Mouse (Mus musculus) hindbrain, embryonic 13.5 days (tissue): ENCODE measurements around the gene Lgals3. TPM values are rescaled to one million over a fixed set of nuclear protein-coding genes. Genes with fewer than 3 reads are reported as not detected.

ENCODE experiments used
- ATAC-seq: fragments of 200-750 bp; cut with Nextera tagmentation; 2 replicates; pipeline ENCODE4 v1.8.0; 2017; ENCODE audit warnings: moderate TSS enrichment; ENCODE audit not compliant: low FRiP score
- H3K27ac ChIP-seq: fragments of 300-500 bp; sonication (generic); 2 replicates; pipeline ENCODE4 v1.5.1; 2015; ENCODE audit warnings: inconsistent platforms, mild to moderate bottlenecking, moderate library complexity
- H3K27me3 ChIP-seq: fragments of 300-500 bp; sonication (generic); 2 replicates; pipeline ENCODE4 v1.6.1; 2015; ENCODE audit warnings: mild to moderate bottlenecking, inconsistent platforms
- H3K36me3 ChIP-seq: fragments of 300-500 bp; sonication (generic); 2 replicates; pipeline ENCODE4 v1.6.1; 2015; ENCODE audit warnings: mild to moderate bottlenecking, inconsistent platforms
- H3K4me1 ChIP-seq: fragments of 300-500 bp; sonication (generic); replicated peaks from 2 replicates; pipeline ENCODE4 v1.6.1; 2015; ENCODE audit warnings: inconsistent platforms
- H3K4me2 ChIP-seq: fragments of 300-500 bp; sonication (generic); 2 replicates; pipeline ENCODE4 v1.6.1; 2015; ENCODE audit warnings: inconsistent platforms, mild to moderate bottlenecking, moderate library complexity
- H3K4me3 ChIP-seq: fragments of 300-500 bp; sonication (generic); 2 replicates; pipeline ENCODE4 v1.5.1; 2015; ENCODE audit warnings: mild to moderate bottlenecking, inconsistent platforms
- H3K9ac ChIP-seq: fragments of 300-500 bp; sonication (generic); 2 replicates; pipeline ENCODE4 v1.6.1; 2015; ENCODE audit warnings: mild to moderate bottlenecking, inconsistent platforms
- H3K9me3 ChIP-seq: fragments of 300-500 bp; sonication (generic); 2 replicates; pipeline ENCODE4 v1.6.1; 2016; ENCODE audit warnings: inconsistent platforms
- WGBS: fragments of 180-500 bp; shearing (Covaris S2); methylation state at CpG from one replicate; pipeline ENCODE4 v1.1.7; 2015; 5-methylcytosine and 5-hydroxymethylcytosine counted together
- polyA plus RNA-seq: library from polyadenylated mRNA; unstranded; fragments of >200 nt; fragmentation: Nextera tagmentation; extraction: Ambion mirVana; gene quantifications from 2 replicates; pipeline ENCODE4 v1.2.1, GENCODE M21; 2015

Gene Lgals3
- polyA plus RNA-seq, 1 experiment from 2014 or later = 1.9 TPM

GRCm38 (mm10) chr14:47352272-47352671 is 15.3 kb upstream of the Lgals3 start:
- H3K36me3 ChIP-seq = no peaks in the 10 kb centered on the region
- no peak overlapping the region for H3K4me2 ChIP-seq
- H3K9ac ChIP-seq = no peak overlapping the region
- no peaks in the 10 kb centered on the region for H3K9me3 ChIP-seq
- no peaks in the 10 kb centered on the region for H3K27me3 ChIP-seq
- H3K27ac ChIP-seq = no peak overlapping the region
- no peak overlapping the region for H3K4me3 ChIP-seq
- WGBS = 96% methylated on average over 10 of the region's 10 CpGs
- H3K4me1 ChIP-seq = no peaks in the 10 kb centered on the region
- ATAC-seq = no peak

- Histone ChIP-seq H3K36me3 (no peaks in the 10 kb centered on the region), H3K4me1 (no peaks in the 10 kb centered on the region), H3K4me2 (no peak overlapping the region), H3K9me3 (no peaks in the 10 kb centered on the region), H3K4me3 (no peak overlapping the region), H3K27ac (no peak overlapping the region), H3K27me3 (no peaks in the 10 kb centered on the region), H3K9ac (no peak overlapping the region)
- 88% methylated on average over 4 of the region's 4 CpGs for WGBS
- ATAC-seq = no peak
Observed at GRCm38 (mm10) chr14:47353240-47353639, 14.3 kb upstream of the Lgals3 start.

- ATAC-seq = no peak
- no peaks in the 10 kb centered on the region for H3K9me3 ChIP-seq
Observed at GRCm38 (mm10) chr14:47354111-47354577, 13.4 kb upstream of the Lgals3 start.

GRCm38 (mm10) chr14:47354948-47355347 is 12.6 kb upstream of the Lgals3 start:
- Histone ChIP-seq H3K27me3 (no peaks in the 10 kb centered on the region), H3K9me3 (no peaks in the 10 kb centered on the region), H3K4me1 (no peaks in the 10 kb centered on the region), H3K36me3 (no peaks in the 10 kb centered on the region), H3K4me2 (no peak overlapping the region), H3K27ac (no peak overlapping the region), H3K4me3 (no peak overlapping the region), H3K9ac (no peak overlapping the region)
- ATAC-seq = no peak
- 82% methylated on average over 5 of the region's 5 CpGs for WGBS

More at GRCm38 (mm10) chr14:47354111-47354577, 13.4 kb upstream of the Lgals3 start:
- no peaks in the 10 kb centered on the region for H3K36me3 ChIP-seq
- no peak overlapping the region for H3K4me2 ChIP-seq
- no peak overlapping the region for H3K9ac ChIP-seq
- no peak overlapping the region for H3K27ac ChIP-seq
- 69% methylated on average over 8 of the region's 8 CpGs for WGBS
- H3K4me1 ChIP-seq = no peaks in the 10 kb centered on the region
- H3K27me3 ChIP-seq = no peaks in the 10 kb centered on the region
- H3K4me3 ChIP-seq = no peak overlapping the region

GRCm38 (mm10) chr14:47356622-47357021 is 10.9 kb upstream of the Lgals3 start:
- ATAC-seq = no peak
- Histone ChIP-seq H3K4me3 (no peak overlapping the region), H3K36me3 (no peaks in the 10 kb centered on the region), H3K9me3 (no peaks in the 10 kb centered on the region), H3K27ac (no peak overlapping the region), H3K4me2 (no peak overlapping the region), H3K4me1 (no peaks in the 10 kb centered on the region), H3K9ac (no peak overlapping the region), H3K27me3 (no peaks in the 10 kb centered on the region)
- WGBS = 82% methylated on average over 3 of the region's 3 CpGs

GRCm38 (mm10) chr14:47359610-47360009 is 7.9 kb upstream of the Lgals3 start:
- no peak overlapping the region for H3K4me3 ChIP-seq
- H3K9me3 ChIP-seq = no peaks in the 10 kb centered on the region
- H3K4me1 ChIP-seq = peaks cover under 1% of the 10 kb centered on the region; the same call in 1 of the 2 replicates
- no peak overlapping the region for H3K4me2 ChIP-seq
- no peak overlapping the region for H3K27ac ChIP-seq
- no peaks in the 10 kb centered on the region for H3K36me3 ChIP-seq
- no peak for ATAC-seq
- WGBS = 78% methylated on average over 3 of the region's 3 CpGs
- no peaks in the 10 kb centered on the region for H3K27me3 ChIP-seq
- H3K9ac ChIP-seq = no peak overlapping the region

- H3K27ac ChIP-seq = no peak overlapping the region
- no peaks in the 10 kb centered on the region for H3K9me3 ChIP-seq
- H3K9ac ChIP-seq = no peak overlapping the region
- ATAC-seq = no peak
- no peak overlapping the region for H3K4me3 ChIP-seq
- no peaks in the 10 kb centered on the region for H3K27me3 ChIP-seq
- no peak overlapping the region for H3K4me2 ChIP-seq
- 93% methylated on average over 2 of the region's 2 CpGs for WGBS
- no peaks in the 10 kb centered on the region for H3K36me3 ChIP-seq
- H3K4me1 ChIP-seq = peaks cover 8% of the 10 kb centered on the region
Observed at GRCm38 (mm10) chr14:47361418-47361817, 6.1 kb upstream of the Lgals3 start.

- Histone ChIP-seq H3K36me3 (no peaks in the 10 kb centered on the region), H3K9me3 (no peaks in the 10 kb centered on the region), H3K4me3 (no peak overlapping the region), H3K27ac (no peak overlapping the region), H3K4me2 (no peak overlapping the region), H3K4me1 (peaks cover 9% of the 10 kb centered on the region), H3K9ac (no peak overlapping the region), H3K27me3 (no peaks in the 10 kb centered on the region)
- ATAC-seq = no peak
- WGBS = 91% methylated on average over 9 of the region's 9 CpGs
Observed at GRCm38 (mm10) chr14:47361899-47362298, 5.7 kb upstream of the Lgals3 start.

GRCm38 (mm10) chr14:47364742-47365449 is 2.7 kb upstream of the Lgals3 start:
- 41% methylated on average over 21 of the region's 21 CpGs for WGBS
- Histone ChIP-seq H3K9ac (no peak overlapping the region), H3K27me3 (0 out of 2 replicates have a peak, but pooled peaks cover 2% of the 10 kb centered on the region), H3K4me2 (peak overlapping the region; percentile 41), H3K9me3 (no peaks in the 10 kb centered on the region), H3K36me3 (no peaks in the 10 kb centered on the region), H3K4me1 (peaks cover 19% of the 10 kb centered on the region), H3K4me3 (peak overlapping the region; percentile 16), H3K27ac (no peak overlapping the region)
- peak; percentile 44; the same call in 1 of the 2 replicates for ATAC-seq

- WGBS = 39% methylated on average over 7 of the region's 7 CpGs
- Histone ChIP-seq H3K4me1 (peaks cover 19% of the 10 kb centered on the region), H3K9me3 (no peaks in the 10 kb centered on the region), H3K4me2 (no peak overlapping the region), H3K36me3 (no peaks in the 10 kb centered on the region), H3K9ac (no peak overlapping the region), H3K27ac (peak overlapping the region; percentile 60), H3K4me3 (no peak overlapping the region), H3K27me3 (0 out of 2 replicates have a peak, but pooled peaks cover 13% of the 10 kb centered on the region)
- peak; percentile 53 for ATAC-seq
Observed at GRCm38 (mm10) chr14:47366881-47367321, 650 bp upstream of the Lgals3 start.

GRCm38 (mm10) chr14:47369741-47370140 is 2.2 kb downstream of the Lgals3 start:
- no peak overlapping the region for H3K4me2 ChIP-seq
- H3K36me3 ChIP-seq = no peaks in the 10 kb centered on the region
- H3K27ac ChIP-seq = no peak overlapping the region
- peaks cover 28% of the 10 kb centered on the region for H3K4me1 ChIP-seq
- H3K9ac ChIP-seq = no peak overlapping the region
- WGBS = 92% methylated on average over 5 of the region's 5 CpGs
- H3K9me3 ChIP-seq = no peaks in the 10 kb centered on the region
- ATAC-seq = no peak
- no peak overlapping the region for H3K4me3 ChIP-seq
- H3K27me3 ChIP-seq = peaks cover 38% of the 10 kb centered on the region

GRCm38 (mm10) chr14:47370790-47371189 is 3.2 kb downstream of the Lgals3 start:
- no peak overlapping the region for H3K4me3 ChIP-seq
- H3K36me3 ChIP-seq = no peaks in the 10 kb centered on the region
- 81% methylated on average over 3 of the region's 3 CpGs for WGBS
- ATAC-seq = no peak
- H3K9ac ChIP-seq = no peak overlapping the region
- H3K27ac ChIP-seq = no peak overlapping the region
- H3K9me3 ChIP-seq = no peaks in the 10 kb centered on the region
- H3K4me1 ChIP-seq = peaks cover 22% of the 10 kb centered on the region
- no peak overlapping the region for H3K4me2 ChIP-seq
- H3K27me3 ChIP-seq = peaks cover 44% of the 10 kb centered on the region

GRCm38 (mm10) chr14:47371689-47372088 is 4.1 kb downstream of the Lgals3 start:
- peaks cover 44% of the 10 kb centered on the region for H3K27me3 ChIP-seq
- WGBS = 77% methylated on average over 6 of the region's 6 CpGs
- no peak overlapping the region for H3K27ac ChIP-seq
- no peak overlapping the region for H3K4me3 ChIP-seq
- no peak for ATAC-seq
- H3K9ac ChIP-seq = no peak overlapping the region
- no peak overlapping the region for H3K4me2 ChIP-seq
- H3K36me3 ChIP-seq = no peaks in the 10 kb centered on the region
- no peaks in the 10 kb centered on the region for H3K9me3 ChIP-seq
- H3K4me1 ChIP-seq = peaks cover 22% of the 10 kb centered on the region
